Mouse (Mus musculus): ENCODE measurements around the gene Wrnip1. TPM values are rescaled to one million over a fixed set of nuclear protein-coding genes. Genes with fewer than 3 reads are reported as not detected.
A peak's percentile ranks its signal among the peaks of the same experiment; 100 is the strongest.

The Wrnip1 gene
- polyA plus RNA-seq, 1 experiment from 2014 or later, result 15.7 TPM

- peak overlapping the region; percentile 51 for H3K27ac ChIP-seq (ENCODE audit: low read length)
- peak; percentile 80 for ATAC-seq
- 67% methylated on average over 6 of the region's 6 CpGs for WGBS
- H3K9ac ChIP-seq (ENCODE audit: low read depth, low read length), result no peak overlapping the region
- H3K36me3 ChIP-seq (ENCODE audit: control insufficient read depth, insufficient read depth, low read length), result peaks cover 11% of the 10 kb centered on the region; the same call in 1 of the 2 replicates
- no peaks in the 10 kb centered on the region for H3K9me3 ChIP-seq (ENCODE audit: control insufficient read depth, low read length)
- 0 out of 2 replicates have a peak overlapping the region, but pooled peaks have one; percentile 9 for H3K4me2 ChIP-seq (ENCODE audit: low read depth, low read length)
- no peak overlapping the region for H3K4me3 ChIP-seq (ENCODE audit: low read length)
- H3K4me1 ChIP-seq (ENCODE audit: control insufficient read depth, insufficient read depth, low read length), result no peaks in the 10 kb centered on the region
- no peaks in the 10 kb centered on the region for H3K27me3 ChIP-seq (replicated peaks; ENCODE audit: control insufficient read depth, insufficient read depth, low read length)
These were observed 22.8 kb downstream of the Wrnip1 start for GRCm38 (mm10) chr13:32824377-32825330.

- 93% methylated on average over 8 of the region's 8 CpGs for WGBS
- no peaks in the 10 kb centered on the region for H3K4me1 ChIP-seq (ENCODE audit: control insufficient read depth, insufficient read depth, low read length)
- no peaks in the 10 kb centered on the region for H3K27me3 ChIP-seq (replicated peaks; ENCODE audit: control insufficient read depth, insufficient read depth, low read length)
- no peak overlapping the region for H3K9ac ChIP-seq (ENCODE audit: low read depth, low read length)
- H3K4me3 ChIP-seq (ENCODE audit: low read length), result no peak overlapping the region
- H3K36me3 ChIP-seq (ENCODE audit: control insufficient read depth, insufficient read depth, low read length), result peaks cover 7% of the 10 kb centered on the region; the same call in 1 of the 2 replicates
- no peak overlapping the region for H3K27ac ChIP-seq (ENCODE audit: low read length)
- H3K9me3 ChIP-seq (ENCODE audit: control insufficient read depth, low read length), result no peaks in the 10 kb centered on the region
- no peak overlapping the region for H3K4me2 ChIP-seq (ENCODE audit: low read depth, low read length)
- ATAC-seq, result no peak
These were observed 23.7 kb downstream of the Wrnip1 start for GRCm38 (mm10) chr13:32825546-32825945.

GRCm38 (mm10) chr13:32827111-32827822 is 25.4 kb downstream of the Wrnip1 start:
- H3K36me3 ChIP-seq (ENCODE audit: control insufficient read depth, insufficient read depth, low read length), result no peaks in the 10 kb centered on the region
- H3K9ac ChIP-seq (ENCODE audit: low read depth, low read length), result no peak overlapping the region
- H3K4me3 ChIP-seq (ENCODE audit: low read length), result no peak overlapping the region
- ATAC-seq, result no peak
- H3K27me3 ChIP-seq (replicated peaks; ENCODE audit: control insufficient read depth, insufficient read depth, low read length), result no peaks in the 10 kb centered on the region
- H3K9me3 ChIP-seq (ENCODE audit: control insufficient read depth, low read length), result no peaks in the 10 kb centered on the region
- H3K4me2 ChIP-seq (ENCODE audit: low read depth, low read length), result no peak overlapping the region
- peaks cover 5% of the 10 kb centered on the region for H3K4me1 ChIP-seq (ENCODE audit: control insufficient read depth, insufficient read depth, low read length)
- no peak overlapping the region for H3K27ac ChIP-seq (ENCODE audit: low read length)
- 68% methylated on average over 3 of the region's 3 CpGs for WGBS

GRCm38 (mm10) chr13:32827951-32828350 is 26.1 kb downstream of the Wrnip1 start:
- WGBS, result 56% methylated on average over 4 of the region's 4 CpGs
- H3K36me3 ChIP-seq (ENCODE audit: control insufficient read depth, insufficient read depth, low read length), result no peaks in the 10 kb centered on the region
- H3K27ac ChIP-seq (ENCODE audit: low read length), result no peak overlapping the region
- no peak overlapping the region for H3K9ac ChIP-seq (ENCODE audit: low read depth, low read length)
- H3K9me3 ChIP-seq (ENCODE audit: control insufficient read depth, low read length), result no peaks in the 10 kb centered on the region
- peaks cover 9% of the 10 kb centered on the region for H3K4me1 ChIP-seq (ENCODE audit: control insufficient read depth, insufficient read depth, low read length)
- H3K4me2 ChIP-seq (ENCODE audit: low read depth, low read length), result no peak overlapping the region
- 0 out of 2 replicates have a peak, but pooled peaks have one; percentile 24 for ATAC-seq
- no peak overlapping the region for H3K4me3 ChIP-seq (ENCODE audit: low read length)
- no peaks in the 10 kb centered on the region for H3K27me3 ChIP-seq (replicated peaks; ENCODE audit: control insufficient read depth, insufficient read depth, low read length)

GRCm38 (mm10) chr13:32828886-32829285 is 27.0 kb downstream of the Wrnip1 start:
- Histone ChIP-seq H3K4me1 (ENCODE audit: control insufficient read depth, insufficient read depth, low read length) (peaks cover 9% of the 10 kb centered on the region), H3K27me3 (replicated peaks; ENCODE audit: control insufficient read depth, insufficient read depth, low read length) (no peaks in the 10 kb centered on the region), H3K9me3 (ENCODE audit: control insufficient read depth, low read length) (no peaks in the 10 kb centered on the region), H3K36me3 (ENCODE audit: control insufficient read depth, insufficient read depth, low read length) (no peaks in the 10 kb centered on the region), H3K4me2 (ENCODE audit: low read depth, low read length) (no peak overlapping the region), H3K9ac (ENCODE audit: low read depth, low read length) (no peak overlapping the region), H3K27ac (ENCODE audit: low read length) (no peak overlapping the region), H3K4me3 (ENCODE audit: low read length) (no peak overlapping the region)
- 74% methylated on average over 4 of the region's 4 CpGs for WGBS
- no peak for ATAC-seq

GRCm38 (mm10) chr13:32831505-32832273 is 29.9 kb downstream of the Wrnip1 start:
- 58% methylated on average over 3 of the region's 3 CpGs for WGBS
- no peak overlapping the region for H3K4me2 ChIP-seq (ENCODE audit: low read depth, low read length)
- peak overlapping the region; percentile 71 for H3K27ac ChIP-seq (ENCODE audit: low read length)
- peaks cover 9% of the 10 kb centered on the region for H3K4me1 ChIP-seq (ENCODE audit: control insufficient read depth, insufficient read depth, low read length)
- no peaks in the 10 kb centered on the region for H3K27me3 ChIP-seq (replicated peaks; ENCODE audit: control insufficient read depth, insufficient read depth, low read length)
- ATAC-seq, result peak; percentile 83
- no peak overlapping the region for H3K4me3 ChIP-seq (ENCODE audit: low read length)
- H3K9ac ChIP-seq (ENCODE audit: low read depth, low read length), result no peak overlapping the region
- no peaks in the 10 kb centered on the region for H3K36me3 ChIP-seq (ENCODE audit: control insufficient read depth, insufficient read depth, low read length)
- H3K9me3 ChIP-seq (ENCODE audit: control insufficient read depth, low read length), result no peaks in the 10 kb centered on the region

- no peak for ATAC-seq
- H3K9me3 ChIP-seq (ENCODE audit: control insufficient read depth, low read length), result no peaks in the 10 kb centered on the region
- H3K27ac ChIP-seq (ENCODE audit: low read length), result no peak overlapping the region
- 71% methylated on average over 3 of the region's 3 CpGs for WGBS
- H3K27me3 ChIP-seq (replicated peaks; ENCODE audit: control insufficient read depth, insufficient read depth, low read length), result no peaks in the 10 kb centered on the region
- no peak overlapping the region for H3K4me3 ChIP-seq (ENCODE audit: low read length)
- peaks cover 9% of the 10 kb centered on the region for H3K4me1 ChIP-seq (ENCODE audit: control insufficient read depth, insufficient read depth, low read length)
- no peak overlapping the region for H3K4me2 ChIP-seq (ENCODE audit: low read depth, low read length)
- no peaks in the 10 kb centered on the region for H3K36me3 ChIP-seq (ENCODE audit: control insufficient read depth, insufficient read depth, low read length)
- no peak overlapping the region for H3K9ac ChIP-seq (ENCODE audit: low read depth, low read length)
These were observed 30.9 kb downstream of the Wrnip1 start for GRCm38 (mm10) chr13:32832776-32833175.

- H3K4me1 ChIP-seq (ENCODE audit: control insufficient read depth, insufficient read depth, low read length), result peaks cover 9% of the 10 kb centered on the region
- H3K27ac ChIP-seq (ENCODE audit: low read length), result no peak overlapping the region
- H3K9ac ChIP-seq (ENCODE audit: low read depth, low read length), result no peak overlapping the region
- H3K9me3 ChIP-seq (ENCODE audit: control insufficient read depth, low read length), result no peaks in the 10 kb centered on the region
- no peak overlapping the region for H3K4me2 ChIP-seq (ENCODE audit: low read depth, low read length)
- H3K4me3 ChIP-seq (ENCODE audit: low read length), result no peak overlapping the region
- no peaks in the 10 kb centered on the region for H3K27me3 ChIP-seq (replicated peaks; ENCODE audit: control insufficient read depth, insufficient read depth, low read length)
- H3K36me3 ChIP-seq (ENCODE audit: control insufficient read depth, insufficient read depth, low read length), result no peaks in the 10 kb centered on the region
- ATAC-seq, result no peak
- WGBS, result 68% methylated on average over 6 of the region's 6 CpGs
These were observed 31.4 kb downstream of the Wrnip1 start for GRCm38 (mm10) chr13:32833237-32833636.

GRCm38 (mm10) chr13:32834513-32834912 is 32.7 kb downstream of the Wrnip1 start:
- no peak for ATAC-seq
- H3K9ac ChIP-seq (ENCODE audit: low read depth, low read length), result no peak overlapping the region
- no peak overlapping the region for H3K4me2 ChIP-seq (ENCODE audit: low read depth, low read length)
- no peaks in the 10 kb centered on the region for H3K36me3 ChIP-seq (ENCODE audit: control insufficient read depth, insufficient read depth, low read length)
- H3K27ac ChIP-seq (ENCODE audit: low read length), result no peak overlapping the region
- H3K9me3 ChIP-seq (ENCODE audit: control insufficient read depth, low read length), result no peaks in the 10 kb centered on the region
- H3K27me3 ChIP-seq (replicated peaks; ENCODE audit: control insufficient read depth, insufficient read depth, low read length), result no peaks in the 10 kb centered on the region
- no peak overlapping the region for H3K4me3 ChIP-seq (ENCODE audit: low read length)
- 88% methylated on average over 5 of the region's 5 CpGs for WGBS
- peaks cover 9% of the 10 kb centered on the region for H3K4me1 ChIP-seq (ENCODE audit: control insufficient read depth, insufficient read depth, low read length)
